Mouse (Mus musculus): Measurements from ENCODE around the gene Rwdd4a. TPM values are rescaled to one million over a fixed set of nuclear protein-coding genes. Genes with fewer than 3 reads are reported as not detected.

Rwdd4a gene
- 55.9 TPM for polyA plus RNA-seq (2014; fragmentation: Illumina TruSeq; extraction: RNeasy Lipid Tissue Mini Kit (QIAGEN cat#74804); ENCODE audit: low read depth, low replicate concordance)

GRCm38 (mm10) chr8:47533344-47534125, at the start of gene Rwdd4a, which contains the start of gene Trappc11:
TSS of gene Rwdd4a (plus strand) at chr8:47533664.
TSS of gene Trappc11 (minus strand) at chr8:47533470.

Other genes starting within 250 kb of the Rwdd4a start
- gene Stox2, start 87.3 kb upstream of the Rwdd4a start, polyA plus RNA-seq (2014; fragmentation: Illumina TruSeq; extraction: RNeasy Lipid Tissue Mini Kit (QIAGEN cat#74804); ENCODE audit: low read depth, low replicate concordance) = 5.2 TPM
- gene Trappc11, start 194 bp upstream of the Rwdd4a start, polyA plus RNA-seq (2014; fragmentation: Illumina TruSeq; extraction: RNeasy Lipid Tissue Mini Kit (QIAGEN cat#74804); ENCODE audit: low read depth, low replicate concordance) = 24.8 TPM
- 25.9 TPM for gene Ing2, start 141.9 kb downstream of the Rwdd4a start, polyA plus RNA-seq (2014; fragmentation: Illumina TruSeq; extraction: RNeasy Lipid Tissue Mini Kit (QIAGEN cat#74804); ENCODE audit: low read depth, low replicate concordance)
- 81.8 TPM for gene Cdkn2aip, start 180.3 kb downstream of the Rwdd4a start, polyA plus RNA-seq (2014; fragmentation: Illumina TruSeq; extraction: RNeasy Lipid Tissue Mini Kit (QIAGEN cat#74804); ENCODE audit: low read depth, low replicate concordance)